Mouse (Mus musculus): ENCODE results near the gene 4930579F01Rik. TPM values are rescaled to one million over a fixed set of nuclear protein-coding genes. Genes with fewer than 3 reads are reported as not detected.
A peak's percentile ranks its signal among the peaks of the same experiment; 100 is the strongest.

The 4930579F01Rik gene
- total RNA-seq (2017), result not detected in 2 replicates

DNA sequence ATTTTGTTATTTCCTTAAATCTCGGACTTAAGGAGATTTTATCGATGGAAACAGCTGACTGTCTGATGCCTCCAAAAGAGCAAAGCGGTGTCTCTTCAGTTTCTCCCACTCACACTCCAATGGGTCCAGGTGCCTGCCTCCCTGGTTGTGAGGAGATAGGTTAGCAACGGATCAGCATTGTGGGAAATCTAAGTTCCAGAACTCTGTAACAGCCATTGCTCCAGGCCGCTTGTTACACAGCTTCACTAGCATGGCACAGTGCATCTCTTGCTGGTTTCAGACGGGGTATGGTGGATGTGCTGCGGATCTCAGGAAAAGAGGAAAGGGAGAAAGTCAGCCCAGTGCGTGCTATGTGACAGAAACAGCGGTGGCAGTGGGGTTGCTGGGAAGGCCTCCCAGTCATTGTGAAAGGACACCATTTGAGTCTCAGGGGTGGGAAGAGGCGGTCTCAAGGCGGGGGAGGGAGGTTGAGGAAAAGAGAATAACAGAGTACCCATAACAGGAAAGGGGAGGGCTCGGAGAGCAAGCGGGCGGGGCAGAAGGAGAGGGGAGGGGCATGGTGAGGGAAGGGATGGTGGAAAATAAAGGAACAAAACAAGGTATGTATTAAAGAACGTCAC lies at the start of gene 4930579F01Rik:
4930579F01Rik (minus strand) TSS at position 143 of the 620 bp plus-strand sequence.
- ATAC-seq (ENCODE audit: extremely low read depth, insufficient number of reproducible peaks, low FRiP score, poor library complexity, severe bottlenecking), result no peak

DNA sequence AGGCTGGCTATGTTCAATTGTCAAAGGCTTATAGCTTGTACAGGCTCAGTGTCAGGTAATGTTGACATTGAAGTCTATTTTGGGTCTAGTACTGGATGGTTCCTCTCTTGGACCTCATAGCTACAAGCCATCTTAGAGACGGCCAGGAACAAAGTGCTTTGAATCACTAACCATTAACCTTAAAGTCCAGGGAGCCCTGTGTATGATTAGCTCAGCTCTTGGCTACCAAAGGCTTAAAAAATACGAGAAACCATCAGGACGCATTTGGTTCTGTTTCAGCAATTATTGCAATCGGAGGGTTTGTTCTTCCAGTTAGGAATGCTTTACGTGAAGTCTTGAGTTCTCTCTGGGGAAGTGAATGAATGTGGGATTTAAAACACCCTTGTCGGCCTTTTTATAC lies 49.3 kb upstream of the 4930579F01Rik start:
- no peak for ATAC-seq (ENCODE audit: extremely low read depth, insufficient number of reproducible peaks, low FRiP score, poor library complexity, severe bottlenecking)

- no peak for ATAC-seq (ENCODE audit: extremely low read depth, insufficient number of reproducible peaks, low FRiP score, poor library complexity, severe bottlenecking)
Measured at GRCm38 (mm10) chr3:138242021-138242726, 48.5 kb upstream of the 4930579F01Rik start.

GRCm38 (mm10) chr3:138241371-138241770 lies 47.7 kb upstream of the 4930579F01Rik start:
- ATAC-seq (ENCODE audit: extremely low read depth, insufficient number of reproducible peaks, low FRiP score, poor library complexity, severe bottlenecking), result no peak

- no peak for ATAC-seq (ENCODE audit: extremely low read depth, insufficient number of reproducible peaks, low FRiP score, poor library complexity, severe bottlenecking)
Measured at GRCm38 (mm10) chr3:138240942-138241341, 47.3 kb upstream of the 4930579F01Rik start.

DNA sequence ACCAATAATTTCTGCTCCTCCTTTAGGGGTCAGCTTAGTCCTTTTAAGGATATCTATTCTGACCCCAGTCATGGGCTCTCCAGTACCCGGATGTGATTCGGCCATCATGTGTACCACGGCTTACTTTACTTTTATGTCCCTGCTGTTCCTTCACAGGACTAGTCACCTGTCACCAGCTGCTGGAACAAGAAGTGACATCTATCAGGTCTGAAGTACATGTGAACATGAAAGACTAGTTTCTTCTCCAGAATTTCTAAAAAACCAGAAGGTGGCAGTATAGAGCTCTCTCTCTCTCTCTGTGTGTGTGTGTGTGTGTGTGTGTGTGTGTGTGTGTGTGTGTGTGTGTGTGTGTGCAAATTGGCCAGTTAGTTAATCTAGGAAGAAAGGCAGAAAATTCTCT lies 46.8 kb upstream of the 4930579F01Rik start:
- no peak for ATAC-seq (ENCODE audit: extremely low read depth, insufficient number of reproducible peaks, low FRiP score, poor library complexity, severe bottlenecking)

GRCm38 (mm10) chr3:138239461-138239860 lies 45.8 kb upstream of the 4930579F01Rik start:
- no peak for ATAC-seq (ENCODE audit: extremely low read depth, insufficient number of reproducible peaks, low FRiP score, poor library complexity, severe bottlenecking)

DNA sequence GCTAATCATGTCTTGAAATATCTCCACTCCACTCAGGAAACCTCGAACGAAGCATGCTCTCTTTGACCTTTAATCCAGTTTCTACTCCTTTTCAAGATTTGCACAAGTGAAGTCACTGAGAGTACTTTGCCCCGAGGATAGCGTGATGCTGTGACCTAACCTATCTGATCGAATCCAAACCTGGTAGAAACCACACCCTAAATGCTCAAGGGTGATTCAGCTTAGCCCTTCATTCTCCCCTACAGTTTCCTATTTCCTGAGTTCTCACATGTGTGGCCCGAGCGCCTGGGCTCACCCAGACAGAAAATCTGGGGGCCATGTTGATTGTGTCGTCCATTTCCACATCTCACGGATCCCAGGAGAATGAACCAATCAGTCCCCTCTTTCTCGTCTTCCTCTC lies 44.4 kb upstream of the 4930579F01Rik start:
- ATAC-seq (ENCODE audit: extremely low read depth, insufficient number of reproducible peaks, low FRiP score, poor library complexity, severe bottlenecking), result no peak

GRCm38 (mm10) chr3:138236546-138237163 lies 43.0 kb upstream of the 4930579F01Rik start:
- no peak for ATAC-seq (ENCODE audit: extremely low read depth, insufficient number of reproducible peaks, low FRiP score, poor library complexity, severe bottlenecking)

GRCm38 (mm10) chr3:138231531-138231930 lies 37.9 kb upstream of the 4930579F01Rik start:
- ATAC-seq (ENCODE audit: extremely low read depth, insufficient number of reproducible peaks, low FRiP score, poor library complexity, severe bottlenecking), result no peak

DNA sequence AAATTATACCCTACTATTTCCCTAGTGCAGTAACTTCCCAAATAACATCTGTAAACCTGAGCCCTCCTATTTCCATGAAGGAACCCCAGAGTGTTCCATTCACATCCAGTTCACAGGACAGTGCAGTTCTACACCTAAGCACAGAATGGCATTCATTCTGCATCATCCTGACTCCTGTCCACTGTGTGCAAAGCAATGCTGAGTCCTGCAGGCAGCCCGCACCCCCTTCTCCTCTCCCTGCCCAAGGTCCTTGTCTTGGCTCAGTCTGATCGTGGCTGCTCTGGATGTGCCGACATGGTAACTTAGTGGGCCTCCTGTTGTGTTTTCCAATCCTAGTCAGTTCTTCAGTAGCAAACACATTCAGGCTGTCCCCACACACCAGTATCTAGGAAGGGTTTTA lies 36.6 kb upstream of the 4930579F01Rik start:
- no peak for ATAC-seq (ENCODE audit: extremely low read depth, insufficient number of reproducible peaks, low FRiP score, poor library complexity, severe bottlenecking)

- ATAC-seq (ENCODE audit: extremely low read depth, insufficient number of reproducible peaks, low FRiP score, poor library complexity, severe bottlenecking), result no peak
Measured at GRCm38 (mm10) chr3:138229448-138229847, 35.8 kb upstream of the 4930579F01Rik start.

- no peak for ATAC-seq (ENCODE audit: extremely low read depth, insufficient number of reproducible peaks, low FRiP score, poor library complexity, severe bottlenecking)
Measured at GRCm38 (mm10) chr3:138227782-138228181, 34.2 kb upstream of the 4930579F01Rik start.

DNA sequence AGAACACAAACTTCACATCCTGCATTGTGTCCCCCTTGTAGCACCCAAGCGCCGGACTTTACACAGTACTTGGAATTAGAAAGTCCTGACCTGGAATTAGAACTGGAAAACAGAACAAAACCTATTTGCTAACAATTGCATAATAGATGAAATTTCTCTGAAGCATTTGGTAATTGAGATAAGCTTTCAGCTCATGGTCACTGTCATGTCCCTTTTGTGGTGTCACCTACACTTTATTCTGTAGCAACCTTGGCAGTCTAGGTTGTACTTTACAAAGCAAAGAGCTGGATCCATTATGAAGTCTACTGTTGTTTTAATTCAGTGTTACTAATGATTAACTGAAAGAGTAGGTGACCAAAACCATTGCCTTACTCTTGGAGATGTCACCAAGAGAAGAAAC lies 33.5 kb upstream of the 4930579F01Rik start:
- ATAC-seq (ENCODE audit: extremely low read depth, insufficient number of reproducible peaks, low FRiP score, poor library complexity, severe bottlenecking), result no peak

GRCm38 (mm10) chr3:138226476-138226875 lies 32.9 kb upstream of the 4930579F01Rik start:
- no peak for ATAC-seq (ENCODE audit: extremely low read depth, insufficient number of reproducible peaks, low FRiP score, poor library complexity, severe bottlenecking)

DNA sequence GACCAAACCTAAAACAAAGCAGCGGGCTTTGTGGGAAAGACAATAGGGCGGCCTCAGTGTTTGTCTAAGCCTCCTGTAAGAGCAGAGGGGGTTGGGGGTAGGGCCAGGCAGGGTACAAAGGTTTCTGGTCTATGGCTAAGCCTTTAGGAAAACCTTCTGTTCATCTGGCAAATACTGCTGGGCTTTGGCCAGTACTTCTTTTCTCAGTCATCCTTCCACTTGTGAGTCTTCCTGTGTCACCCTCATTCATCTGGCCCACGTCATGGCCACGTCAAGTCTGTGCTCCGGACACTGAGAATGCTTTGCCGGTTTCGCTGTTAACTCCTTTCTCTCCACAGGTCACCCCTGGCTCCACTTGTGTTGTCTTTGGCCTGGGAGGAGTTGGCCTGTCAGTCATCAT lies 32.2 kb upstream of the 4930579F01Rik start:
- ATAC-seq (ENCODE audit: extremely low read depth, insufficient number of reproducible peaks, low FRiP score, poor library complexity, severe bottlenecking), result no peak

- ATAC-seq (ENCODE audit: extremely low read depth, insufficient number of reproducible peaks, low FRiP score, poor library complexity, severe bottlenecking), result no peak
Measured at GRCm38 (mm10) chr3:138225331-138225730, 31.7 kb upstream of the 4930579F01Rik start.

DNA sequence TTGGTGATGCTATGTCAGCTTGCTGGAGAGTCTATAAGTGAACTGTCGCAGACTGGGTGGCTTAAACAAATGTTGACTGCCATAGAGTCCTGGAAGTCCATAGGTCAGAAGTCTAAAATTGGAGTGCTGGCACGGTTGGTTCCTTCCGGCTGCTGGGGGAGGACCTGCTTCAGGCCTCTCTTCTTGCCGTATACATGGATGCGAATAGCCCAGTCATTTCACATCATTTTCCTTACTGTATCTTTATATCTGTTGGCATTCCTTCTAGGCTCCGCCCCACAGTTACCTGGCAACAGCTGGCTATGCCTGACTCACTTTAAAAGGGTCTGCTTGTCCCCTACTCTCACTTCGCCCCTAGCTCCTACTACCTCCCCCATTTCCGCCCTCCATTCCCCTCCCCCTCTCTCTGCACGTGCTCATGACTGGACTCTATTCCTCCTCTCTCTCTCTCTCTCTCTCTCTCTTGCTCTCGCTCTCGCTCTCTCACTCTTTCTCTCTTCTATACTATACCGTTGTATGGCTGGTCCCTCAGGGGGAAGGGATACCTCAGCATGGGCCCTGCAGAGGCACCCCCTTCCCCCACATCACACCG lies 30.8 kb upstream of the 4930579F01Rik start:
- ATAC-seq (ENCODE audit: extremely low read depth, insufficient number of reproducible peaks, low FRiP score, poor library complexity, severe bottlenecking), result no peak

DNA sequence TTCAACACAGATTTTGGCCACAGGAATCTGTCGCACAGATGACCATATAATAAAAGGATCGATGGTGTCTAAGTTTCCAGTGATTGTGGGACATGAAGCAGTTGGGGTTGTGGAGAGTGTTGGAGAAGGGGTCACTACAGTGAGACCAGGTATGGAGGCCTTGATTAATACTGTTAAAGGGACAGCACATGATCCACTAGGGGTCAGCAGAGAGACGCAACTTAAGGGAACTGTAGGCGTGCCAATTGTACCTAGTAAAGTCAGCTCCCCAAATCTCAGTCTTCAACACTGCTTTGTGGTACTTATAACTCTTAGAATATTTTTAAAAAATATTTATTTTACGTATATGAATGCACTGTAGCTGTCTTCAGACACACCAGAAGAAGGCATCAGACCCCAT lies 29.3 kb upstream of the 4930579F01Rik start:
- peak; percentile 58; the same call in 1 of the 2 replicates for ATAC-seq (ENCODE audit: extremely low read depth, insufficient number of reproducible peaks, low FRiP score, poor library complexity, severe bottlenecking)

DNA sequence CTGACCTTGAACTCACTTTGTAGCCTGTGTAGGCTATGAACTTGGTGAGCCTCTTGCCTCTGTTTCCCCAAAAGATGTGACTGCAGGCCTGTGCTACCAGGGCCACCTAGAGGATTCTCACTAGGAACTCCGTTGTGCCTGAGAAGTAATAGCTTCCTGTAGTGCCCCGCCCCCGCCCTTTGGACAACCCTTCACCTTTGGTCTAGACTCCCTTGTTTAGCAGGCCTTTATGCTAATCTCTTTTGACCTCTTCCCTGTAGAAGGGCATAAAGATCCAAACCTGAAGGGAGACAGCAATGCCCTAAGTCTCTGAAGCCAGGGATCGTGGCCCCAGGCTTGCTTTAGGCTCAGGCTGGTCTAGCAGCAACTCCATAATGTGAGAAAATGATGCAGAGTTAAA lies 28.9 kb upstream of the 4930579F01Rik start:
- ATAC-seq (ENCODE audit: extremely low read depth, insufficient number of reproducible peaks, low FRiP score, poor library complexity, severe bottlenecking), result no peak
